Mouse (Mus musculus) forebrain, postnatal 0 days (tissue): ENCODE measurements around the gene Srrm1. TPM values are rescaled to one million over a fixed set of nuclear protein-coding genes. Genes with fewer than 3 reads are reported as not detected.
"Not testable (repeated sequence)": the region's sequence is repeated elsewhere in the genome, so short reads cannot be mapped to it uniquely, and the experiment has no call there.

Experiments
- ATAC-seq: fragments of 200-750 bp; cut with Nextera tagmentation; 2 replicates; pipeline ENCODE4 v1.8.0; 2017; ENCODE audit warnings: mild to moderate bottlenecking, moderate library complexity
- DNase-seq: peaks from one replicate; pipeline ENCODE4 v3.0.0-alpha.2; 2015
- H3K27ac ChIP-seq: fragments of 300-500 bp; sonication (generic); 2 replicates; pipeline ENCODE4 v1.5.1; 2014; ENCODE audit warnings: low read depth, mild to moderate bottlenecking, antibody characterized with exemption, low read length, moderate library complexity, mixed read lengths
- H3K27me3 ChIP-seq: fragments of 300-500 bp; sonication (generic); 2 replicates; pipeline ENCODE4 v1.6.1; 2014; ENCODE audit warnings: mild to moderate bottlenecking, low read length, mixed read lengths; ENCODE audit not compliant: insufficient read depth
- H3K36me3 ChIP-seq: fragments of 300-500 bp; sonication (generic); 2 replicates; pipeline ENCODE4 v1.6.1; 2014; ENCODE audit warnings: mild to moderate bottlenecking, moderate library complexity; ENCODE audit not compliant: insufficient read depth
- H3K4me1 ChIP-seq: fragments of 300-500 bp; sonication (generic); 2 replicates; pipeline ENCODE4 v1.6.1; 2014; ENCODE audit warnings: antibody characterized with exemption; ENCODE audit not compliant: insufficient read depth
- H3K4me2 ChIP-seq: fragments of 300-500 bp; sonication (generic); 2 replicates; pipeline ENCODE4 v1.6.1; 2014; ENCODE audit warnings: low read depth, mild to moderate bottlenecking, moderate library complexity
- H3K4me3 ChIP-seq: fragments of 300-500 bp; sonication (generic); 2 replicates; pipeline ENCODE4 v1.5.1; 2014; ENCODE audit warnings: low read depth, low read length, mixed read lengths
- H3K9ac ChIP-seq: fragments of 300-500 bp; sonication (generic); 2 replicates; pipeline ENCODE4 v1.6.1; 2014; ENCODE audit warnings: mild to moderate bottlenecking
- H3K9me3 ChIP-seq: fragments of 300-500 bp; sonication (generic); 2 replicates; pipeline ENCODE4 v1.6.1; 2016; ENCODE audit warnings: low read length
- CTCF ChIP-seq: sonication (generic); IDR thresholded peaks from 2 replicates; pipeline ENCODE4 v1.5.1; 2016; ENCODE audit warnings: antibody characterized with exemption, control low read depth, low read depth
- WGBS: fragments of 180-500 bp; shearing (Covaris S2); extraction: QIAGEN DNeasy Blood & Tissue Kit; methylation state at CpG from one replicate; pipeline ENCODE4 v1.1.7; 2014; 5-methylcytosine and 5-hydroxymethylcytosine counted together
- polyA plus RNA-seq: library from polyadenylated mRNA; unstranded; fragments of >200 nt; fragmentation: Nextera tagmentation; extraction: Ambion mirVana; gene quantifications from 2 replicates; pipeline ENCODE4 v1.2.1, GENCODE M21; 2015
- total RNA-seq: library from RNA; depleted of rRNA; stranded (reverse); fragments of >200 nt; gene quantifications from 2 replicates; pipeline ENCODE4 v1.2.3, GENCODE M21; 2014

Gene Srrm1
- total and polyA plus RNA-seq, 2 experiments from 2014 or later: 46.6 to 173 TPM

DNA sequence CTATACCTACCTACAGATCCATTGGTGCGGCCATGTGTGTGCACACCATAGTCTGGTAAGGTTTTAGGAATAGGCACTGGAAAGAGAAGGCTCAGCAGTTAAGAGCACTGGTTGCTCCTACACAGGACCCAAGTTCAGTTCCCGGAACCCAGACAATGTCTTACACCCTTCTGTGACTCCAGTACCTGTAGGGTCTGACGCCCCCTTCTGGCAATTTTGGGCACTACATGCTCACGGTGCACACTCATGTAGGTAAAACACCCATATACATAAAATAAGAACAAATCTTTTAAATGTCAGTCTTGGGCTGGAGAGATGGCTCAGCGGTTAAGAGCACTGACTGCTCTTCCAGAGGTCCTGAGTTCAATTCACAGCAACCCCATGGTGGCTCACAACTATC lies 20.2 kb upstream of the Srrm1 start:
- no peaks in the 10 kb centered on the region for H3K4me1 ChIP-seq
- ATAC-seq (no peak), DNase-seq (no peak)
- no peaks in the 10 kb centered on the region for H3K36me3 ChIP-seq
- H3K9ac ChIP-seq: no peak overlapping the region
- H3K9me3 ChIP-seq: no peaks in the 10 kb centered on the region
- no peak for TF ChIP-seq CTCF
- no peak overlapping the region for H3K4me3 ChIP-seq
- H3K27ac ChIP-seq: no peak overlapping the region
- H3K27me3 ChIP-seq: no peaks in the 10 kb centered on the region
- no peak overlapping the region for H3K4me2 ChIP-seq
- 81% methylated on average over 5 of the region's 5 CpGs for WGBS

DNA sequence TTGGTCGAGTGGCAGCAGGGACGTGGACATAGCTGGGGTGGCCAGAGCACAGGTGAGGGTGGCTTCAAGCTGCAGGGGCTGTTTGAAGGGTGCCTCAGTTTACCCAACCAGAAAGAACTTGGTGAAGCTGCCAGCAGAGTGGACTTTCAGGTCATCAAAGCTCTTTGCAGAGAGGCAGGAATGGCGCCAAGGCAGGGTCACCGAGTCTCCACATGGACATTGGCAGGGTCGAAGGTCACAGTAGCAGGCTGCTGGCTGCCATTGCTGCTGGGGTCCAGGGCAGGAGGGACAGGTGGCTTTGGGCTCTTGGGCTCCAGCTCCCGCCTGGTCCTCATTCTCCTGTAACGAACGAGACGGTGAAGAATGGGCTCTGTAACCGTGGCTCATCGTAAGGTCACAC lies 17.3 kb upstream of the Srrm1 start:
- ATAC-seq (no peak), DNase-seq (no peak)
- Histone ChIP-seq H3K4me2 (no peak overlapping the region), H3K27ac (no peak overlapping the region), H3K9me3 (no peaks in the 10 kb centered on the region), H3K9ac (no peak overlapping the region), H3K4me1 (no peaks in the 10 kb centered on the region), H3K27me3 (no peaks in the 10 kb centered on the region), H3K36me3 (no peaks in the 10 kb centered on the region), H3K4me3 (no peak overlapping the region)
- 74% methylated on average over 11 of the region's 11 CpGs for WGBS
- TF ChIP-seq CTCF: no peak

DNA sequence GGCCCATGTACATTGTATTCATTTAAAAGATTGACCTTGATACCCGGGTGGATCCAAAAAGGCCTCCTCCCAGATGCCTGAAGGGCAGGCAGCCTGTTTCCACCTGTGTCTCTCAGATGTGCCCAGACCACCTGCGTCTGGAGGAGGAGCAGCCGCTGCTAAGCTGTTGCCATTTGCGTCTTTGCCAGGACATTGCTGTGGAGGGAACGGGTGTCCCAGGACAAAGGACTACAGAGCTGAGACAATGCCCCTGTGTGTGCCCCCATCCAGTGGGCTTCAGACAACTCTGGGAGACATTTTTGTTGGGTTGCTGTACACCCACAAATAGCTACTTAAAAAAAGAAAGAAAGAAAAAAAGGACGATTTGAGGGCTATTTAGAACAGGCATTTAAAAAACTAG lies 9.7 kb upstream of the Srrm1 start:
- no peaks in the 10 kb centered on the region for H3K27me3 ChIP-seq
- ATAC-seq (no peak; the same call in 1 of the 2 replicates), DNase-seq (no peak)
- H3K4me1 ChIP-seq: no peaks in the 10 kb centered on the region
- H3K9me3 ChIP-seq: no peaks in the 10 kb centered on the region
- no peak for TF ChIP-seq CTCF
- no peak overlapping the region for H3K27ac ChIP-seq
- no peaks in the 10 kb centered on the region for H3K36me3 ChIP-seq
- no peak overlapping the region for H3K9ac ChIP-seq
- 22% methylated on average over 6 of the region's 6 CpGs for WGBS
- no peak overlapping the region for H3K4me2 ChIP-seq
- no peak overlapping the region for H3K4me3 ChIP-seq

DNA sequence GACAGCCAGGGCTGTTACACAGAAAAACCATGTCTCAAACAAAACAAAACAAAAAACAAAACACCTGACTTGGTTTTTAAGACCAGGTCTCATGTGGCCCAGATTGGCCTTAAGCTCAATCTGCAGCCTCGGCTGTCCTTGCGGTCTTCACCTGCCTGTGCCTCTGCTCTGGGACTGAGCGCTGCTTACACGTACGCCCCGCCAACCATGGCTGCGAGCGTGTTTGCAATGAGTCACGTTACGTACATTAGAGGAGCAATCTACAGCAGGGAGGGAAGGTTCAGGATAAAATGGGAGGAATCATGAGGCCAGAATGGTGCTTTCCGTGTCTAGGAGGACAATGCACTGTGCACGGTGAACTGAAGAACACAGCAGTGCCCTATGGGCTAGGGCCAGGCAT lies 8.6 kb upstream of the Srrm1 start:
- no peak for DNase-seq
- no peak overlapping the region for H3K27ac ChIP-seq
- H3K4me2 ChIP-seq: no peak overlapping the region
- H3K4me3 ChIP-seq: no peak overlapping the region
- no peak for ATAC-seq
- WGBS: 88% methylated on average over 12 of the region's 12 CpGs
- H3K27me3 ChIP-seq: no peaks in the 10 kb centered on the region
- H3K4me1 ChIP-seq: no peaks in the 10 kb centered on the region
- no peak overlapping the region for H3K9ac ChIP-seq
- H3K36me3 ChIP-seq: no peaks in the 10 kb centered on the region
- no peaks in the 10 kb centered on the region for H3K9me3 ChIP-seq
- TF ChIP-seq CTCF: no peak

DNA sequence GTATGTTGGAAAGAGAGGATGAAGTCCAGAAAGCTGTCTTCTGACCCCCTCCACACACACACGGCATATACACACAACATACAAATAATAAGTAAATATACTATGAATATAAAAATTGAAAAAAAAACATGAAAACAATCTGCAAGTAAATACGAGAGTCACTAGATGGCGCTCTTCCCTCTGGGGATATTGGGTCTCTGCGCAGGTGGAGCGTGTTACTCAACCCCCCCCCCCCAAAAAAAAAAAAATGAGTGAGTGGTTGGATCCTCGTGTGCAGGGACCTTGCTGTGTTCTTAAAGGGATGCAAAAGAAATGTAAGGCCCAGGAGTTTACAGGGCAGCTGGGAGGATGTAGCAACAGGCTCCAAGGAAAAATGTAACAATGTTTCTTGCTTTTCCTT lies 5.6 kb upstream of the Srrm1 start:
- TF ChIP-seq CTCF: peak; percentile 65
- ATAC-seq: no peak

DNA sequence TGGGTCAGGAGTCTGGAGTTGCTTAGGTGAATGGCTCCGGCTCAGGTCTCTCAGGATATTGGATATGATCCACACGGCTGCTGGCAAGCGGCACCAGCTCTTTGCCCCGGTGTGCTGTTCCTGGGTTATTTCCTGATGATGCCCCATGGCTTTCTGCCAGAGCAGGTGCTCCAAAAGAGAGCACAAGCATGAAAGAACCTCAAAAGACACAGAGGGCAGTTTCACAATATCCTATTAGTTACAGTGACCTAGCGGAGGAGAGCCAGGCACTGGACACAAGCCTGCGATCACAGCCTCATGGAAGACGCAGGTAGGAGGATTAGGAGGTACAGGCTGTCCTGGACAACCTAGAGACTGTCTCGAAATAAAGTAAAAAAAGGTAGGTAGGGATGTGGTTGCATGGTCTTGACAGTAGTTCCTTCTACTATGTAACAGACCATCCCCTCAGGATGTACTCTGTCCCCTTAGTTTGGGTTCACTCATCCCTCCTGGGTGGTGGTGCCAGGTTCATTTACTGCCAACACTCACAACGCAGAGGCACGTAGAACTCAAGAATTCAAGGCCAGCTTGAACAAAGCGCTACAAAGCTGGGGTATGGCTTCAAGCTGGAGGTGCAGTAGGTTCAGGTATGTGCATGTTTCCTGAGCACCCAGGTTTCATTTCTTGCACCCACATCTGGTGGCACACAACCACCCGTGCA lies 4.2 kb upstream of the Srrm1 start:
- H3K27ac ChIP-seq: no peak overlapping the region
- H3K4me3 ChIP-seq: no peak overlapping the region
- 0 out of 2 replicates have a peak, but pooled peaks cover 3% of the 10 kb centered on the region for H3K4me1 ChIP-seq
- H3K9me3 ChIP-seq: no peaks in the 10 kb centered on the region
- H3K27me3 ChIP-seq: no peaks in the 10 kb centered on the region
- no peaks in the 10 kb centered on the region for H3K36me3 ChIP-seq
- TF ChIP-seq CTCF: no peak
- no peak overlapping the region for H3K9ac ChIP-seq
- ATAC-seq (no peak), DNase-seq (no peak)
- H3K4me2 ChIP-seq: no peak overlapping the region
- WGBS: 80% methylated on average over 12 of the region's 12 CpGs

More for the DNA sequence above, 5.6 kb upstream of the Srrm1 start:
- H3K4me1 ChIP-seq: 0 out of 2 replicates have a peak, but pooled peaks cover 3% of the 10 kb centered on the region
- peak; percentile 74 for DNase-seq
- H3K4me3 ChIP-seq: no peak overlapping the region
- no peak overlapping the region for H3K9ac ChIP-seq
- H3K4me2 ChIP-seq: no peak overlapping the region
- no peaks in the 10 kb centered on the region for H3K9me3 ChIP-seq
- H3K27ac ChIP-seq: no peak overlapping the region
- no peaks in the 10 kb centered on the region for H3K36me3 ChIP-seq
- H3K27me3 ChIP-seq: no peaks in the 10 kb centered on the region
- 1% methylated on average over 6 of the region's 6 CpGs for whole genome bisulfite sequencing

DNA sequence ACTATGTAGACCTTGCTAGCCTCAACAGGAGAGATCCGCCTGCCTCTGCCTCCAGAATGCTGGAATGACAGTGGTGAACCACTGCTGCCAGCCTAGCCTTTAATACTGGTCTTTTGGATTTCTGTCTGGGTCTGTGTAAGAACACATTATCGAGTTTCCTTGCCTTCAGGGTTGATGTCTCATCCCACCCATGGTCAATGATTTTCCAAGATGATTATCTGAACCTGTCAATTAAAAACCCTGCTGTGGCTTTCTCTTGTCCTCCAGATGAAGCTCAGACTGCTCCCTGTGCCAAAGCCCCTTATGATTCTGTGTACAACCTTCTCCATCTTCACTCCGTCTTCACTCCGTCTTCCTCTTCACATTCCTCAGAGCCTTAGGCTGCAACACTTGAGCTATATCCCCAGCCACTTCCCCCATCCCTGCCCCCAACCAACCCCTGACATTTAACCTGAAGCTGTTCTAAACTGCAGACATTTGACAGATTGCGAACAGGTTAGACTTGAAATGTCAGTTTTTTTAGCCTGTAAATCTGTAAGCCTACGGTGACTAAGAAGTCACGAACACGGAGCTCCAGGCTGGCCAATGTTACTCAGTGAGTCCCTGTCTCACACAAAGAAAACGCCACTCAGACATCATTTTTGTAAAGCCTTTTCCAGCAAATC lies 2.9 kb upstream of the Srrm1 start:
- DNase-seq: no peak
- H3K4me2 ChIP-seq: no peak overlapping the region
- no peak overlapping the region for H3K27ac ChIP-seq
- no peak overlapping the region for H3K9ac ChIP-seq
- no peak for ATAC-seq
- H3K36me3 ChIP-seq: no peaks in the 10 kb centered on the region
- 0 out of 2 replicates have a peak, but pooled peaks cover 3% of the 10 kb centered on the region for H3K4me1 ChIP-seq
- H3K9me3 ChIP-seq: no peaks in the 10 kb centered on the region
- H3K4me3 ChIP-seq: no peak overlapping the region
- WGBS: 88% methylated on average over 9 of the region's 9 CpGs
- no peak for TF ChIP-seq CTCF
- H3K27me3 ChIP-seq: no peaks in the 10 kb centered on the region

DNA sequence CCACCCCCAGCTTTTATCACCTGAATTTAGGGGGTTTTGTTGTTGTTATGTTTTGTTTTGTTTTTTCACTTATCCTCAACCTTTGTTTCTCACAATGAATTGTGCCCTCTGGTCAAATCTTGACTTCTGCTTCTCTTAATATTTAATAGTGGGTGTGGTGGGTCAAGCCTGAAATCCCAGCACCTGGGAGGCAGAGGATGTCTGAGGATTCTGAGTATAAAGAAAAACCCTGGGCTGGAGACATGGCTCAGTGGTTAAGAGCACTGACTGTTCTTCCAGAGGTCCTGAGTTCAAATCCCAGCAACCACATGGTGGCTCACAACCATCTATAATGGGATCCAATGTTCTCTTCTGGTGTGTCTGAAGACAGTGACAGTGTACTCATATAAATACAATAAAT lies 1.6 kb upstream of the Srrm1 start:
- H3K27me3 ChIP-seq, H3K4me3 ChIP-seq, H3K4me2 ChIP-seq, H3K9me3 ChIP-seq, ATAC-seq, DNase-seq, H3K9ac ChIP-seq, H3K4me1 ChIP-seq, H3K36me3 ChIP-seq: not testable (repeated sequence)
- peak overlapping the region; percentile 93; the same call in 1 of the 2 replicates for H3K27ac ChIP-seq
